Mouse (Mus musculus) kidney, embryonic 15.5 days (tissue): Measurements from ENCODE around the gene Siglec1. TPM values are rescaled to one million over a fixed set of nuclear protein-coding genes. Genes with fewer than 3 reads are reported as not detected.
A peak's percentile ranks its signal among the peaks of the same experiment; 100 is the strongest.

Experiments
- ATAC-seq: fragments of 200-750 bp; cut with Nextera tagmentation; replicated peaks from 2 replicates; pipeline ENCODE4 v1.8.0; 2017; ENCODE audit warnings: moderate TSS enrichment; ENCODE audit not compliant: low FRiP score
- H3K27ac ChIP-seq: fragments of 300-500 bp; sonication (generic); 2 replicates; pipeline ENCODE4 v1.5.1; 2015; ENCODE audit warnings: mild to moderate bottlenecking, inconsistent platforms
- H3K27me3 ChIP-seq: fragments of 300-500 bp; sonication (generic); 2 replicates; pipeline ENCODE4 v1.6.1; 2015; ENCODE audit warnings: inconsistent platforms
- H3K36me3 ChIP-seq: fragments of 300-500 bp; sonication (generic); 2 replicates; pipeline ENCODE4 v1.6.1; 2015; ENCODE audit warnings: inconsistent platforms
- H3K4me1 ChIP-seq: fragments of 300-500 bp; sonication (generic); 2 replicates; pipeline ENCODE4 v1.6.1; 2015; ENCODE audit warnings: inconsistent platforms
- H3K4me2 ChIP-seq: fragments of 300-500 bp; sonication (generic); 2 replicates; pipeline ENCODE4 v1.6.1; 2015; ENCODE audit warnings: moderate library complexity, mild to moderate bottlenecking, inconsistent platforms
- H3K4me3 ChIP-seq: fragments of 300-500 bp; sonication (generic); replicated peaks from 2 replicates; pipeline ENCODE4 v1.5.1; 2015; ENCODE audit warnings: mild to moderate bottlenecking, inconsistent platforms
- H3K9ac ChIP-seq: fragments of 300-500 bp; sonication (generic); 2 replicates; pipeline ENCODE4 v1.6.1; 2015; ENCODE audit warnings: mild to moderate bottlenecking, inconsistent platforms
- H3K9me3 ChIP-seq: fragments of 300-500 bp; sonication (generic); replicated peaks from 2 replicates; pipeline ENCODE4 v1.6.1; 2016; ENCODE audit warnings: inconsistent platforms
- WGBS: fragments of 180-500 bp; shearing (Covaris S2); methylation state at CpG from one replicate; pipeline ENCODE4 v1.1.7; 2015; ENCODE audit warnings: mixed read lengths; 5-methylcytosine and 5-hydroxymethylcytosine counted together
- polyA plus RNA-seq: library from polyadenylated mRNA; unstranded; fragments of >200 nt; fragmentation: Nextera tagmentation; extraction: Ambion mirVana; gene quantifications from 2 replicates; pipeline ENCODE4 v1.2.1, GENCODE M21; 2015

Gene Siglec1
- polyA plus RNA-seq, 1 experiment from 2014 or later, result 0.35 TPM

GRCm38 (mm10) chr2:131093577-131093976, 7.0 kb upstream of the Siglec1 start:
- H3K9ac ChIP-seq, result no peak overlapping the region
- H3K4me1 ChIP-seq, result peaks cover 24% of the 10 kb centered on the region
- H3K9me3 ChIP-seq, result no peaks in the 10 kb centered on the region
- H3K27ac ChIP-seq, result no peak overlapping the region
- no peak for ATAC-seq
- H3K36me3 ChIP-seq, result no peaks in the 10 kb centered on the region
- no peak overlapping the region for H3K4me3 ChIP-seq
- H3K4me2 ChIP-seq, result no peak overlapping the region
- H3K27me3 ChIP-seq, result no peaks in the 10 kb centered on the region
- 88% methylated on average over 5 of the region's 5 CpGs for WGBS

- ATAC-seq, result no peak
- 66% methylated on average over 3 of the region's 3 CpGs for WGBS
These were observed 4.3 kb upstream of the Siglec1 start for GRCm38 (mm10) chr2:131090852-131091251.

GRCm38 (mm10) chr2:131089634-131090033, 3.1 kb upstream of the Siglec1 start:
- H3K4me3 ChIP-seq, result no peak overlapping the region
- H3K36me3 ChIP-seq, result no peaks in the 10 kb centered on the region
- no peak overlapping the region for H3K9ac ChIP-seq
- no peak overlapping the region for H3K27ac ChIP-seq
- ATAC-seq, result no peak
- peaks cover 12% of the 10 kb centered on the region for H3K4me1 ChIP-seq
- WGBS, result 76% methylated on average over 1 of the region's 1 CpGs
- H3K4me2 ChIP-seq, result no peak overlapping the region
- H3K27me3 ChIP-seq, result no peaks in the 10 kb centered on the region
- no peaks in the 10 kb centered on the region for H3K9me3 ChIP-seq

More at GRCm38 (mm10) chr2:131090852-131091251, 4.3 kb upstream of the Siglec1 start:
- H3K27me3 ChIP-seq, result no peaks in the 10 kb centered on the region
- H3K4me2 ChIP-seq, result no peak overlapping the region
- no peaks in the 10 kb centered on the region for H3K9me3 ChIP-seq
- peaks cover 16% of the 10 kb centered on the region for H3K4me1 ChIP-seq
- no peaks in the 10 kb centered on the region for H3K36me3 ChIP-seq
- H3K4me3 ChIP-seq, result no peak overlapping the region
- no peak overlapping the region for H3K9ac ChIP-seq
- 0 out of 2 replicates have a peak overlapping the region, but pooled peaks have one; percentile 22 for H3K27ac ChIP-seq

- H3K9me3 ChIP-seq, result no peaks in the 10 kb centered on the region
- H3K4me2 ChIP-seq, result no peak overlapping the region
- H3K36me3 ChIP-seq, result no peaks in the 10 kb centered on the region
- no peaks in the 10 kb centered on the region for H3K27me3 ChIP-seq
- no peak overlapping the region for H3K4me3 ChIP-seq
- H3K9ac ChIP-seq, result no peak overlapping the region
- H3K27ac ChIP-seq, result no peak overlapping the region
- peaks cover 12% of the 10 kb centered on the region for H3K4me1 ChIP-seq
- ATAC-seq, result no peak
- 75% methylated on average over 4 of the region's 4 CpGs for WGBS
These were observed 2.0 kb upstream of the Siglec1 start for GRCm38 (mm10) chr2:131088581-131088980.

- Histone ChIP-seq H3K4me3 (no peak overlapping the region), H3K36me3 (no peaks in the 10 kb centered on the region), H3K9ac (no peak overlapping the region), H3K27ac (no peak overlapping the region), H3K9me3 (no peaks in the 10 kb centered on the region), H3K4me1 (peaks cover 12% of the 10 kb centered on the region), H3K4me2 (no peak overlapping the region), H3K27me3 (no peaks in the 10 kb centered on the region)
- WGBS, result 83% methylated on average over 4 of the region's 4 CpGs
- no peak for ATAC-seq
These were observed 2.4 kb downstream of the Siglec1 start for GRCm38 (mm10) chr2:131084206-131084605.

- Histone ChIP-seq H3K4me2 (no peak overlapping the region), H3K27ac (no peak overlapping the region), H3K36me3 (no peaks in the 10 kb centered on the region), H3K27me3 (no peaks in the 10 kb centered on the region), H3K4me3 (no peak overlapping the region), H3K9me3 (no peaks in the 10 kb centered on the region), H3K4me1 (no peaks in the 10 kb centered on the region), H3K9ac (no peak overlapping the region)
- WGBS, result 66% methylated on average over 5 of the region's 5 CpGs
- ATAC-seq, result no peak
These were observed 6.1 kb downstream of the Siglec1 start for GRCm38 (mm10) chr2:131080507-131080906.

GRCm38 (mm10) chr2:131072536-131072935, 14.0 kb downstream of the Siglec1 start:
- no peaks in the 10 kb centered on the region for H3K4me1 ChIP-seq
- H3K36me3 ChIP-seq, result no peaks in the 10 kb centered on the region
- no peak overlapping the region for H3K9ac ChIP-seq
- no peaks in the 10 kb centered on the region for H3K9me3 ChIP-seq
- no peak for ATAC-seq
- H3K27ac ChIP-seq, result no peak overlapping the region
- H3K27me3 ChIP-seq, result no peaks in the 10 kb centered on the region
- H3K4me3 ChIP-seq, result no peak overlapping the region
- WGBS, result 88% methylated on average over 10 of the region's 10 CpGs
- H3K4me2 ChIP-seq, result no peak overlapping the region

GRCm38 (mm10) chr2:131067481-131067880, 19.1 kb downstream of the Siglec1 start:
- Histone ChIP-seq H3K9ac (no peak overlapping the region), H3K4me2 (no peak overlapping the region), H3K4me3 (no peak overlapping the region), H3K9me3 (no peaks in the 10 kb centered on the region), H3K27me3 (peaks cover 29% of the 10 kb centered on the region), H3K36me3 (no peaks in the 10 kb centered on the region), H3K27ac (no peak overlapping the region), H3K4me1 (peaks cover 16% of the 10 kb centered on the region)
- no peak for ATAC-seq
- WGBS, result 57% methylated on average over 6 of the region's 6 CpGs

- peaks cover 16% of the 10 kb centered on the region for H3K4me1 ChIP-seq
- no peak overlapping the region for H3K4me2 ChIP-seq
- H3K4me3 ChIP-seq, result no peak overlapping the region
- no peaks in the 10 kb centered on the region for H3K36me3 ChIP-seq
- 53% methylated on average over 9 of the region's 9 CpGs for WGBS
- H3K9ac ChIP-seq, result no peak overlapping the region
- no peak overlapping the region for H3K27ac ChIP-seq
- no peaks in the 10 kb centered on the region for H3K9me3 ChIP-seq
- ATAC-seq, result no peak
- H3K27me3 ChIP-seq, result peaks cover 40% of the 10 kb centered on the region
These were observed 20.2 kb downstream of the Siglec1 start for GRCm38 (mm10) chr2:131066342-131066741.

GRCm38 (mm10) chr2:131063404-131063864, 23.1 kb downstream of the Siglec1 start, which contains the start of gene Adam33:
Gene Adam33, minus strand, starts transcription at chr2:131063814.
- 2% methylated on average over 22 of the region's 27 CpGs for WGBS
- H3K27me3 ChIP-seq, result peaks cover 40% of the 10 kb centered on the region
- ATAC-seq, result peak; percentile 60; the same call in 1 of the 2 replicates
- peak within 1 kb of the TSS; percentile 27 for H3K4me3 ChIP-seq
- no peaks in the 10 kb centered on the region for H3K36me3 ChIP-seq
- H3K4me2 ChIP-seq, result peak within 1 kb of the TSS; percentile 65
- H3K9ac ChIP-seq, result peak within 1 kb of the TSS; percentile 33; the same call in 1 of the 2 replicates
- H3K27ac ChIP-seq, result no peak within 1 kb of the TSS
- H3K4me1 ChIP-seq, result peaks cover 39% of the 10 kb centered on the region
- no peaks in the 10 kb centered on the region for H3K9me3 ChIP-seq

GRCm38 (mm10) chr2:131061607-131062006, 25.0 kb downstream of the Siglec1 start:
- Histone ChIP-seq H3K4me3 (no peak overlapping the region), H3K9ac (no peak overlapping the region), H3K27ac (no peak overlapping the region), H3K4me2 (no peak overlapping the region), H3K36me3 (no peaks in the 10 kb centered on the region), H3K4me1 (peaks cover 35% of the 10 kb centered on the region), H3K9me3 (no peaks in the 10 kb centered on the region), H3K27me3 (peaks cover 40% of the 10 kb centered on the region)
- ATAC-seq, result no peak
- 63% methylated on average over 5 of the region's 5 CpGs for WGBS

GRCm38 (mm10) chr2:131060784-131061183, 25.8 kb downstream of the Siglec1 start:
- H3K36me3 ChIP-seq, result no peaks in the 10 kb centered on the region
- no peaks in the 10 kb centered on the region for H3K9me3 ChIP-seq
- H3K4me2 ChIP-seq, result no peak overlapping the region
- no peak overlapping the region for H3K27ac ChIP-seq
- H3K9ac ChIP-seq, result no peak overlapping the region
- peaks cover 41% of the 10 kb centered on the region for H3K27me3 ChIP-seq
- WGBS, result 49% methylated on average over 6 of the region's 6 CpGs
- no peak for ATAC-seq
- H3K4me1 ChIP-seq, result peaks cover 39% of the 10 kb centered on the region
- H3K4me3 ChIP-seq, result no peak overlapping the region
